Mouse (Mus musculus) urinary bladder, postnatal 14 days (tissue): ENCODE data around the gene Rwdd3.

Experiments
- DNase-seq: peaks from one replicate; pipeline ENCODE4 v3.0.0; 2021; ENCODE audit warnings: low spot score

Rwdd3 gene

GRCm38 (mm10) chr3:121171243-121171871 is at the start of gene Rwdd3:
Rwdd3 (minus strand) TSS chr3:121171695.
- peak; percentile 90 for DNase-seq

- no peak for DNase-seq
Observed at GRCm38 (mm10) chr3:121217011-121217410, 45.5 kb upstream of the Rwdd3 start.

GRCm38 (mm10) chr3:121213501-121213900 is 42.0 kb upstream of the Rwdd3 start:
- no peak for DNase-seq

GRCm38 (mm10) chr3:121212156-121212555 is 40.7 kb upstream of the Rwdd3 start:
- DNase-seq = no peak

- DNase-seq = no peak
Observed at GRCm38 (mm10) chr3:121208994-121209393, 37.5 kb upstream of the Rwdd3 start.

GRCm38 (mm10) chr3:121206202-121206882 is 34.8 kb upstream of the Rwdd3 start:
- DNase-seq = no peak

GRCm38 (mm10) chr3:121202638-121203037 is 31.1 kb upstream of the Rwdd3 start:
- DNase-seq = no peak

GRCm38 (mm10) chr3:121201012-121201747 is 29.7 kb upstream of the Rwdd3 start:
- no peak for DNase-seq

GRCm38 (mm10) chr3:121189199-121189598 is 17.7 kb upstream of the Rwdd3 start:
- DNase-seq = no peak

GRCm38 (mm10) chr3:121187510-121187909 is 16.0 kb upstream of the Rwdd3 start:
- DNase-seq = no peak

- no peak for DNase-seq
Observed at GRCm38 (mm10) chr3:121186925-121187324, 15.4 kb upstream of the Rwdd3 start.

GRCm38 (mm10) chr3:121185197-121185596 is 13.7 kb upstream of the Rwdd3 start:
- DNase-seq = no peak

- no peak for DNase-seq
Observed at GRCm38 (mm10) chr3:121176011-121176410, 4.5 kb upstream of the Rwdd3 start.

- no peak for DNase-seq
Observed at GRCm38 (mm10) chr3:121174248-121174945, 2.9 kb upstream of the Rwdd3 start.

- DNase-seq = no peak
Observed at GRCm38 (mm10) chr3:121172718-121173117, 1.2 kb upstream of the Rwdd3 start.

- no peak for DNase-seq
Observed at GRCm38 (mm10) chr3:121171872-121172265, 374 bp upstream of the Rwdd3 start.

- no peak for DNase-seq
Observed at GRCm38 (mm10) chr3:121170631-121171030, 864 bp downstream of the Rwdd3 start.

GRCm38 (mm10) chr3:121169092-121169942 is 2.2 kb downstream of the Rwdd3 start:
- DNase-seq = no peak

GRCm38 (mm10) chr3:121168581-121168980 is 2.9 kb downstream of the Rwdd3 start:
- DNase-seq = no peak

- DNase-seq = peak; percentile 69
Observed at GRCm38 (mm10) chr3:121163271-121163819, 8.2 kb downstream of the Rwdd3 start.

- DNase-seq = no peak
Observed at GRCm38 (mm10) chr3:121161661-121162060, 9.8 kb downstream of the Rwdd3 start.
